Mouse (Mus musculus): Measurements from ENCODE around the gene C1qtnf12.

DNA sequence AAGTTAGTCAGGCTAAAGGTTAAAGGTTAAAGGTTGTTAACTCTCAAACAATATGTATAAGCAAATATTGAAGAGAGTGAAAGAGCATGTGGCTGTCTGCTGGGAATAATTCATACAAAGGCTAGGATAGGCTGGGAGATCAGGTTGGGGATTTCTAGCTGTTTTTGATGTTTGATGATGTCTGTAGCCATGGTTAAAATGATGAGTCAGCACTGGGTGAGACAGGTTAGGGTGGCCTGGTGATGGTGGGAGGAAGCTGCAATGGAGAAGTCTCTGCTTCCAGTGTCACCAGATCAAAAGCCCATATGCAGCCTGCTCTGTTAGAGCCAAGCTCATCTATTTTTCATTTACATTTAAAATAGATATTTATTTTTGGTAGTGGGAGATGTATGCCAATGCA lies 15.0 kb upstream of the C1qtnf12 start:
- TF ChIP-seq POLR2AphosphoS5 (IDR thresholded peaks at IDR 0.05; ENCODE audit: borderline replicate concordance, low read depth, low read length) (no peak), ZC3H11A (IDR thresholded peaks at IDR 0.05; ENCODE audit: low read depth, low read length) (no peak), CTCF (IDR thresholded peaks at IDR 0.05 in 2 of 3, conservative IDR thresholded peaks at IDR 0.05 in 1 of 3; ENCODE audit: control insufficient read depth in 1 of 3, insufficient read depth in 1 of 3, low read depth in 2 of 3, low read length in 3 of 3, poor library complexity in 1 of 3, severe bottlenecking in 1 of 3) (no peak), MEF2A (IDR thresholded peaks at IDR 0.05; ENCODE audit: extremely low read depth, insufficient replicate concordance, low read depth, low read length, poor library complexity, severe bottlenecking) (no peak), GATA1 (IDR thresholded peaks at IDR 0.05; ENCODE audit: low read depth, low read length) (no peak), USF1 (IDR thresholded peaks at IDR 0.05; ENCODE audit: low read depth, low read length) (no peak), EP300 (IDR thresholded peaks at IDR 0.05; ENCODE audit: low read depth in 1 of 2, low read length in 2 of 2) (no peak), POLR2A (IDR thresholded peaks at IDR 0.05; ENCODE audit: control insufficient read depth in 1 of 2, insufficient read depth in 1 of 2, low read depth in 1 of 2, low read length in 2 of 2, poor library complexity in 1 of 2) (no peak), RAD21 (IDR thresholded peaks at IDR 0.05; ENCODE audit: low read depth, low read length) (no peak), ELF1 (IDR thresholded peaks at IDR 0.05; ENCODE audit: low read depth, low read length) (no peak), CHD1 (IDR thresholded peaks at IDR 0.05; ENCODE audit: low read depth, low read length) (no peak), SMC3 (IDR thresholded peaks at IDR 0.05; ENCODE audit: low read depth, low read length) (no peak), BHLHE40 (IDR thresholded peaks at IDR 0.05; ENCODE audit: borderline replicate concordance, low read depth, low read length) (no peak)

Data from MEL (cell line).